Mouse (Mus musculus) midbrain, embryonic 11.5 days (tissue): ENCODE data around the gene Adrb1. TPM values are rescaled to one million over a fixed set of nuclear protein-coding genes. Genes with fewer than 3 reads are reported as not detected.
"Not testable (repeated sequence)": the region's sequence is repeated elsewhere in the genome, so short reads cannot be mapped to it uniquely, and the experiment has no call there.

Experiments used
- ATAC-seq: fragments of 200-750 bp; cut with Nextera tagmentation; 2 replicates; pipeline ENCODE4 v1.8.0; 2017; ENCODE audit warnings: moderate TSS enrichment, moderate library complexity; ENCODE audit not compliant: low FRiP score
- DNase-seq: peaks from one replicate; pipeline ENCODE4 v3.0.0; 2015; ENCODE audit warnings: low spot score; ENCODE audit errors: missing footprints
- H3K27ac ChIP-seq: fragments of 300-500 bp; sonication (generic); 2 replicates; pipeline ENCODE4 v1.5.1; 2014; ENCODE audit warnings: low read depth, low read length
- H3K27me3 ChIP-seq: fragments of 300-500 bp; sonication (generic); 2 replicates; pipeline ENCODE4 v1.6.1; 2014; ENCODE audit warnings: mild to moderate bottlenecking, low read length, moderate library complexity, mixed read lengths; ENCODE audit not compliant: control insufficient read depth, insufficient read depth
- H3K36me3 ChIP-seq: fragments of 300-500 bp; sonication (generic); 2 replicates; pipeline ENCODE4 v1.6.1; 2014; ENCODE audit warnings: mild to moderate bottlenecking, low read length, moderate library complexity, mixed read lengths; ENCODE audit not compliant: control insufficient read depth, insufficient read depth
- H3K4me1 ChIP-seq: fragments of 300-500 bp; sonication (generic); 2 replicates; pipeline ENCODE4 v1.6.1; 2014; ENCODE audit warnings: low read length; ENCODE audit not compliant: control insufficient read depth, insufficient read depth
- H3K4me2 ChIP-seq: fragments of 300-500 bp; sonication (generic); 2 replicates; pipeline ENCODE4 v1.6.1; 2014; ENCODE audit warnings: mild to moderate bottlenecking, moderate library complexity
- H3K4me3 ChIP-seq: fragments of 300-500 bp; sonication (generic); 2 replicates; pipeline ENCODE4 v1.5.1; 2014; ENCODE audit warnings: low read depth, low read length
- H3K9ac ChIP-seq: fragments of 300-500 bp; sonication (generic); 2 replicates; pipeline ENCODE4 v1.6.1; 2014; ENCODE audit warnings: low read length
- H3K9me3 ChIP-seq: fragments of 300-500 bp; sonication (generic); 2 replicates; pipeline ENCODE4 v1.6.1; 2016; ENCODE audit warnings: low read length; ENCODE audit not compliant: control insufficient read depth
- WGBS: fragments of 180-500 bp; shearing (Covaris S2); extraction: QIAGEN DNeasy Blood & Tissue Kit; methylation state at CpG from one replicate; pipeline ENCODE4 v1.1.7; 2014; 5-methylcytosine and 5-hydroxymethylcytosine counted together
- polyA plus RNA-seq: library from polyadenylated mRNA; unstranded; fragments of >200 nt; fragmentation: Nextera tagmentation; extraction: Ambion mirVana; gene quantifications from 2 replicates; pipeline ENCODE4 v1.2.1, GENCODE M21; 2014

The Adrb1 gene
- polyA plus RNA-seq, 1 experiment from 2014 or later: 0.15 TPM

GRCm38 (mm10) chr19:56772158-56772557, 50.2 kb downstream of the Adrb1 start:
- Histone ChIP-seq H3K9ac (no peak overlapping the region), H3K4me1 (peaks cover 26% of the 10 kb centered on the region), H3K4me3 (no peak overlapping the region), H3K27ac (no peak overlapping the region), H3K27me3 (peaks cover 32% of the 10 kb centered on the region), H3K36me3 (no peaks in the 10 kb centered on the region), H3K9me3 (no peaks in the 10 kb centered on the region), H3K4me2 (no peak overlapping the region)
- DNase-seq (no peak), ATAC-seq (no peak)
- 85% methylated on average over 7 of the region's 7 CpGs for WGBS

- WGBS: 18% methylated on average over 10 of the region's 10 CpGs
- Histone ChIP-seq H3K4me1 (peaks cover 26% of the 10 kb centered on the region), H3K27me3 (peaks cover 32% of the 10 kb centered on the region), H3K9me3 (no peaks in the 10 kb centered on the region), H3K36me3 (no peaks in the 10 kb centered on the region), H3K9ac (no peak overlapping the region), H3K4me2 (no peak overlapping the region; the same call in 1 of the 2 replicates), H3K4me3 (no peak overlapping the region), H3K27ac (no peak overlapping the region)
- DNase-seq (peak; percentile 90), ATAC-seq (peak; percentile 64; the same call in 1 of the 2 replicates)
Observed at GRCm38 (mm10) chr19:56773393-56773971, 51.5 kb downstream of the Adrb1 start.

DNA sequence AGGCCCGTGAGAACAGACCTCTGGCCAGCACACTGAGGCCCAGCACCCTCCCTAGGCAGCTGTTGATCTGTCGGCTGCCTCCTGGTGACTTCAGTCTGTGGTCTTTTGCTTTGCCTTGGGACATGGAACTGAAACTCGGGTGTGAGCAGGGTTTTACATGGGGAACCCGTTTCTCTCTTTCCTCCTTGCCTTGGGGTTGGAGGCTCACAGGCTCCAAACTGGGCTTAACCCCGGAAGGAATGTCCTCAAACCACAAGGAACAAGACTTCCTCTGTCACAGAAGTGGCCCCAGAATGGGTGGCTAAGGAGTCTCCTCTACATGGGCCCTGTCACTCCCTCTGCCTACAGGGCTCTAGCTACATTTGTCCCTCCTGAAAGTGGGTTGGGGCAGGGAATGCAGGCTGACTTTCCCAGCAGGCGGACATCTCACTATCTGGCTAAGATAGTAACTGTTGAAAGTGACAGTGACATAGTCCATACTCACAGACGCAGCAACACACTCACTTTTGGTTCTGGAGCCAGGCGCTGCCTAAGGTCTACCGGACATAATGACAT, 52.5 kb downstream of the Adrb1 start:
- no peak for ATAC-seq
- 68% methylated on average over 9 of the region's 9 CpGs for WGBS
- Histone ChIP-seq H3K9ac (no peak overlapping the region), H3K27ac (no peak overlapping the region), H3K4me2 (no peak overlapping the region), H3K9me3 (no peaks in the 10 kb centered on the region), H3K36me3 (no peaks in the 10 kb centered on the region), H3K4me1 (peaks cover 26% of the 10 kb centered on the region), H3K27me3 (peaks cover 28% of the 10 kb centered on the region), H3K4me3 (no peak overlapping the region)
- DNase-seq: no peak

DNA sequence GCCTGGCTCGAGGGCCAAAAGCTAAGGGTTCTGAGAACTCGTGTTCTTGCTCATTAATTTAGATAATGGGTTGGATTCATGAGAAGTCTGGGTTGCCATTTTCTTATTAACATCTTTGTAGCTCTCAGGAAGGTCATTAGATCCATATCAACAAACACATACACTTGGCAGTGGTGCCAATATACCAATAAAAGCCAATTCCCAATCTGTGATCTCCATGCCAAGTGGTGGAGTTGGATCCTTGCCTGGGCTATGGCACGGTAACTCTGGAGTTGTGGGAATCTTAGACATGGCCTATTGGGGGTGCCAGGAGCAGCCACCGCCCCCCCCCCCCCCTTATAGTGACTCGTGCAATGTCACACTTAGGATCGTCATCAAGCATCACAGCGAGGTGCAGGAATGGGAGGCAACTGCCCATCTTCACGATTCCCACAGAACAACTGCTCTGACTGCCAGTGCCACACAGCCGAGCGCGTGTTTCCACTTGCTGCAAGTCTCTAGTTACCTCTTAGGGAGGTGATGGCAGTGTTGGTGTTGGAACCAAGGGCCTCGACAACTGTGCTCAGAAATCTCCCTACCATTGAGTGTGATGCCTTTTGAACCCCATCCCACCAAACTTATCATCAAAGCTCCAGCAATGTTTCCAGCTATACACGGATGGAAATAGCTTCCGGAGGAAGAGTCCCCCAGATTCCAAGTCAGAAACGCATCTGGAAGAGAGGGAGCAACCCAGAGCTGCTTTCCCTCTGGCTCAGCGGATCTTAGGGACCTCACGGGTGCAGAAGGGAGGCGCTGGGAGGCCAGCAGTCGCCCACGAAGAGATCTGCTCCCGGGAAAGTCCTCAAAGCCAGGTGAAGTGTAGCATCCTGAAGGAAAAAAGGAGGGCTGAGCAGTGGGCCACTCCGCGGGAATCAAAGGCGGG, 53.2 kb downstream of the Adrb1 start:
- Histone ChIP-seq H3K4me2 (peak overlapping the region; percentile 35), H3K4me3 (peak overlapping the region; percentile 9), H3K36me3 (no peaks in the 10 kb centered on the region), H3K27me3 (peaks cover 28% of the 10 kb centered on the region), H3K9ac (peak overlapping the region; percentile 22; the same call in 1 of the 2 replicates), H3K4me1 (peaks cover 26% of the 10 kb centered on the region), H3K27ac (no peak overlapping the region), H3K9me3 (no peaks in the 10 kb centered on the region)
- ATAC-seq (no peak), DNase-seq (no peak)
- WGBS: 41% methylated on average over 24 of the region's 24 CpGs

- H3K4me3 ChIP-seq: peak overlapping the region; percentile 9
- peak overlapping the region; percentile 22; the same call in 1 of the 2 replicates for H3K9ac ChIP-seq
- peaks cover 26% of the 10 kb centered on the region for H3K4me1 ChIP-seq
- H3K27ac ChIP-seq: no peak overlapping the region
- H3K9me3 ChIP-seq: no peaks in the 10 kb centered on the region
- H3K36me3 ChIP-seq: no peaks in the 10 kb centered on the region
- 5% methylated on average over 18 of the region's 18 CpGs for WGBS
- ATAC-seq: peak; percentile 24; the same call in 1 of the 2 replicates
- peak; percentile 90 for DNase-seq
- peaks cover 25% of the 10 kb centered on the region for H3K27me3 ChIP-seq
- peak overlapping the region; percentile 35 for H3K4me2 ChIP-seq
Observed at GRCm38 (mm10) chr19:56775893-56776718, 54.1 kb downstream of the Adrb1 start.

DNA sequence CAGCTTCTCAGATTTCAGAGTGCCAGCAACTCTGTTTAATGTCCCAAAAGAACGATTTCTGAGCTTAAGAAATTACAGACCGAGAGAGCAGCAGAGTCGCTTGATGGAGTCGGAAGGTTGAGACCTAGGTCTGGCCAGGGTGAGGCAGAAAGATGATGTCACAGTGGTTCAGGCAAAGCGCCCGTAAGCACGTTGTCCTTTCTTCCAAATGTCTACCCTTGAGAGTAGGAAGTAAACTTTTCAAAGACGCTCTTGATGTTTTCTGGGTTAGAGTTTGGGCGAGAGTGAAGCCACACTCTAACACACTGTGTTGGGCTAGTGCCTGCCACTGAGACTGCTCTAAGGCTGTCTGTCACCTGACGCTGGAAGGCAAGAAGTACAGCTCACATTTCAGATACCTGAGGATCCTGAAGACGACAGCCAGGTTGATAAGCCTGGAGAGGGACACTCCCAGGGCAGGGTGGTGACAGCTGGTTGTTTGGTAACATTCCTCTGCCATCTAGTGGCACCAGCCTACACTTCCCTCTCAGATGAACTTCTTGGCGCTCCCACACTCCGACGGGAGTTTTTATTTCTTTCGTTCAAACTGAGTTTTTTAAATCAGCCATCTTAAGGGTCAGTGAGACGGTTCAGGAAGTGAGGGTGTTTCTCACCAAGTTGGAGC, 54.9 kb downstream of the Adrb1 start:
- H3K36me3 ChIP-seq: no peaks in the 10 kb centered on the region
- H3K4me2 ChIP-seq: no peak overlapping the region
- 49% methylated on average over 16 of the region's 16 CpGs for WGBS
- ATAC-seq: no peak
- peaks cover 26% of the 10 kb centered on the region for H3K4me1 ChIP-seq
- peaks cover 25% of the 10 kb centered on the region for H3K27me3 ChIP-seq
- no peak overlapping the region for H3K9ac ChIP-seq
- H3K27ac ChIP-seq: no peak overlapping the region
- H3K4me3 ChIP-seq: no peak overlapping the region
- peak; percentile 86 for DNase-seq
- H3K9me3 ChIP-seq: no peaks in the 10 kb centered on the region

- H3K9ac ChIP-seq, H3K27ac ChIP-seq, H3K4me2 ChIP-seq, H3K36me3 ChIP-seq, ATAC-seq, H3K9me3 ChIP-seq, H3K4me3 ChIP-seq, DNase-seq: not testable (repeated sequence)
- 90% methylated on average over 7 of the region's 7 CpGs for WGBS
- peaks cover 19% of the 10 kb centered on the region for H3K4me1 ChIP-seq
- H3K27me3 ChIP-seq: peaks cover 25% of the 10 kb centered on the region
Observed at GRCm38 (mm10) chr19:56778532-56778931, 56.5 kb downstream of the Adrb1 start.
